28 mouse cellular contexts compared by ENCODE assay signal in the genomic region with DNA sequence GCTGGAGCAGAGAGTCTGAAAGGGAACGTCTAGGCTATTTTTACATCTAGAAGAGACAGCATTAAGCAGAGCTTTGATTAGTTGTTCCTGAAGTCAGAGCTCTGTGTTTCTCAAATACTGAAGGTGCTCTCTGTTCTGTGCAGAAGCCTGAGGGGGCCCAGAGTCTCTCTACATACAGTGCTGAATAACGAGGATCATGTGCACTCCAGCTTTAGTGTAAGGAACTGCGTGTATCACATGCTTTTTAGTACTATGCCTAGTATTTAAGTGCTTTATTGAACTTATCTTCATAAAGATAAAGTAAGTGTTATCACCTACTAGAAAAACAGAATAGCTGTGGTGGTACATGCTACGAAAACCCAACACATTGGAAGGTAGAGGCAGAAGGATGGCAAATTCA.
DNase-seq lines count a peak whose midpoint lies in the region; ATAC-seq and TF ChIP-seq lines count a peak whose summit lies in the region.
"Had no signal": no experiment of that assay in that cellular context is flagged by ENCODE, and none has a peak within 500 bp of the region (broad histone marks: within the 10 kb centered on the region; RNA-seq: fewer than 3 reads in every experiment).

No protein-coding gene starts in this region.

- no peaks in the 10 kb centered on the region for H3K4me1 ChIP-seq in hindbrain, embryonic 14.5 days (replicated peaks; ENCODE audit: control insufficient read depth, insufficient read depth, low read length)
- no peaks in the 10 kb centered on the region for H3K4me1 ChIP-seq in hindbrain, embryonic 10.5 days (replicated peaks)
- no peaks in the 10 kb centered on the region for H3K4me1 ChIP-seq in intestine, embryonic 15.5 days (replicated peaks)
- no peaks in the 10 kb centered on the region for H3K4me1 ChIP-seq in intestine, postnatal 0 days (replicated peaks; ENCODE audit: control insufficient read depth, insufficient read depth, low read length)
- H3K4me1 ChIP-seq in liver, embryonic 11.5 days (replicated peaks; ENCODE audit: control insufficient read depth, insufficient read depth, low read length): no peaks in the 10 kb centered on the region
- H3K4me1 ChIP-seq: embryonic facial prominence, embryonic 13.5 days; embryonic facial prominence, embryonic 15.5 days; forebrain, embryonic 10.5 days; forebrain, embryonic 12.5 days had no signal

- whole genome bisulfite sequencing in hindbrain, embryonic 14.5 days: 82% methylated on average over 4 of the region's 4 CpGs
- WGBS in hindbrain, embryonic 10.5 days: 83% methylated on average over 4 of the region's 4 CpGs
- 42% methylated on average over 4 of the region's 4 CpGs for WGBS in intestine, embryonic 15.5 days
- WGBS in intestine, postnatal 0 days: 37% methylated on average over 4 of the region's 4 CpGs
- WGBS in liver, embryonic 11.5 days: 73% methylated on average over 4 of the region's 4 CpGs

- no peaks in the 10 kb centered on the region for H3K9me3 ChIP-seq in hindbrain, embryonic 14.5 days (ENCODE audit: control insufficient read depth, low read length)
- H3K9me3 ChIP-seq in hindbrain, embryonic 10.5 days: no peaks in the 10 kb centered on the region
- H3K9me3 ChIP-seq in intestine, embryonic 15.5 days: no peaks in the 10 kb centered on the region
- no peaks in the 10 kb centered on the region for H3K9me3 ChIP-seq in intestine, postnatal 0 days (ENCODE audit: control insufficient read depth)
- H3K9me3 ChIP-seq in liver, embryonic 11.5 days (ENCODE audit: control insufficient read depth, low read length): peaks cover 6% of the 10 kb centered on the region; the same call in 1 of the 2 replicates
- H3K9me3 ChIP-seq: embryonic facial prominence, embryonic 13.5 days; embryonic facial prominence, embryonic 15.5 days; forebrain, embryonic 10.5 days; forebrain, embryonic 12.5 days had no signal

- no peak overlapping the region for H3K9ac ChIP-seq in hindbrain, embryonic 14.5 days
- no peak overlapping the region for H3K9ac ChIP-seq in intestine, embryonic 15.5 days
- H3K9ac ChIP-seq in intestine, postnatal 0 days (ENCODE audit: low read depth, low read length): no peak overlapping the region
- no peak overlapping the region for H3K9ac ChIP-seq in liver, embryonic 11.5 days (ENCODE audit: low read depth, low read length)
- H3K9ac ChIP-seq: embryonic facial prominence, embryonic 13.5 days; embryonic facial prominence, embryonic 15.5 days; forebrain, embryonic 12.5 days had no signal

- no peak for TF ChIP-seq CTCF in intestine, postnatal 0 days (IDR thresholded peaks at IDR 0.05; ENCODE audit: low read depth)

- H3K36me3 ChIP-seq in hindbrain, embryonic 14.5 days (replicated peaks; ENCODE audit: control insufficient read depth, insufficient read depth): no peaks in the 10 kb centered on the region
- no peaks in the 10 kb centered on the region for H3K36me3 ChIP-seq in hindbrain, embryonic 10.5 days
- no peaks in the 10 kb centered on the region for H3K36me3 ChIP-seq in intestine, embryonic 15.5 days
- no peaks in the 10 kb centered on the region for H3K36me3 ChIP-seq in intestine, postnatal 0 days (ENCODE audit: control insufficient read depth, insufficient read depth)
- no peaks in the 10 kb centered on the region for H3K36me3 ChIP-seq in liver, embryonic 11.5 days (ENCODE audit: control insufficient read depth, insufficient read depth, low read length)
- H3K36me3 ChIP-seq: embryonic facial prominence, embryonic 13.5 days; embryonic facial prominence, embryonic 15.5 days; forebrain, embryonic 10.5 days; forebrain, embryonic 12.5 days; G1E had no signal

- no peaks in the 10 kb centered on the region for H3K27me3 ChIP-seq in hindbrain, embryonic 14.5 days (ENCODE audit: control insufficient read depth, insufficient read depth, low read length)
- no peaks in the 10 kb centered on the region for H3K27me3 ChIP-seq in hindbrain, embryonic 10.5 days (ENCODE audit: insufficient read depth, poor library complexity, severe bottlenecking)
- no peaks in the 10 kb centered on the region for H3K27me3 ChIP-seq in intestine, embryonic 15.5 days (replicated peaks)
- no peaks in the 10 kb centered on the region for H3K27me3 ChIP-seq in intestine, postnatal 0 days (replicated peaks; ENCODE audit: control insufficient read depth, insufficient read depth, low read length)
- no peaks in the 10 kb centered on the region for H3K27me3 ChIP-seq in liver, embryonic 11.5 days (replicated peaks; ENCODE audit: control insufficient read depth, insufficient read depth, low read length)
- H3K27me3 ChIP-seq: CH12.LX; embryonic facial prominence, embryonic 13.5 days; embryonic facial prominence, embryonic 15.5 days; forebrain, embryonic 12.5 days had no signal

- DNase-seq in hindbrain, embryonic 14.5 days (ENCODE audit: low spot score): peak; percentile 7
- DNase-seq in hindbrain, embryonic 10.5 days (ENCODE audit: low spot score): no peak
- DNase-seq in liver, embryonic 11.5 days (ENCODE audit: low spot score): no peak
- DNase-seq in B cell, adult 2 months: no peak
- DNase-seq: adrenal gland, adult 8-10 months; adrenal gland, postnatal 14 days; adrenal gland, postnatal 36 days; cerebellum, adult 11 months; cerebellum, adult 18-20 months; cerebellum, adult 8-10 months; cerebellum, adult 9-11 months; cerebellum, postnatal 14 days; cerebellum, postnatal 36 days; embryo, embryonic 11 days had no signal

- H3K4me2 ChIP-seq in hindbrain, embryonic 14.5 days (replicated peaks): no peak overlapping the region
- H3K4me2 ChIP-seq in intestine, embryonic 15.5 days (replicated peaks): no peak overlapping the region
- no peak overlapping the region for H3K4me2 ChIP-seq in intestine, postnatal 0 days (replicated peaks; ENCODE audit: low read depth)
- no peak overlapping the region for H3K4me2 ChIP-seq in liver, embryonic 11.5 days
- H3K4me2 ChIP-seq: embryonic facial prominence, embryonic 13.5 days; embryonic facial prominence, embryonic 15.5 days; forebrain, embryonic 12.5 days had no signal

- ATAC-seq in hindbrain, embryonic 14.5 days (ENCODE audit: low FRiP score): no peak
- peak; percentile 87 for ATAC-seq in intestine, embryonic 15.5 days
- ATAC-seq in intestine, postnatal 0 days: 0 out of 2 replicates have a peak, but pooled peaks have one; percentile 33
- ATAC-seq in liver, embryonic 11.5 days (replicated peaks; ENCODE audit: low FRiP score): no peak
- ATAC-seq: activated CD4-positive, CD25-positive, alpha-beta regulatory T cell, adult 4 months; CD4-positive, CD25-positive, alpha-beta regulatory T cell, adult 4 months; forebrain, embryonic 14.5 days; forebrain, embryonic 16.5 days; Patski had no signal

- H3K4me3 ChIP-seq in hindbrain, embryonic 14.5 days (replicated peaks; ENCODE audit: low read length): no peak overlapping the region
- H3K4me3 ChIP-seq in hindbrain, embryonic 10.5 days: no peak overlapping the region
- H3K4me3 ChIP-seq in intestine, embryonic 15.5 days (replicated peaks): no peak overlapping the region
- H3K4me3 ChIP-seq in intestine, postnatal 0 days (ENCODE audit: low read depth, low read length): no peak overlapping the region
- no peak overlapping the region for H3K4me3 ChIP-seq in liver, embryonic 11.5 days (ENCODE audit: low read depth, low read length)
- H3K4me3 ChIP-seq: embryonic facial prominence, embryonic 13.5 days; embryonic facial prominence, embryonic 15.5 days; erythroblast, embryonic 14.5 days; forebrain, embryonic 10.5 days; forebrain, embryonic 12.5 days had no signal

- no peak overlapping the region for H3K27ac ChIP-seq in hindbrain, embryonic 14.5 days
- no peak overlapping the region for H3K27ac ChIP-seq in hindbrain, embryonic 10.5 days
- no peak overlapping the region for H3K27ac ChIP-seq in intestine, embryonic 15.5 days
- H3K27ac ChIP-seq in intestine, postnatal 0 days (ENCODE audit: low read depth, low read length): no peak overlapping the region
- no peak overlapping the region for H3K27ac ChIP-seq in liver, embryonic 11.5 days (ENCODE audit: low read depth, low read length)
- H3K27ac ChIP-seq: embryonic facial prominence, embryonic 13.5 days; embryonic facial prominence, embryonic 15.5 days; forebrain, embryonic 10.5 days; forebrain, embryonic 12.5 days had no signal

Comparison
In these comparisons a context has a peak if more than half of its experiments do, and no peak if none do; other contexts are left out.
1. ATAC-seq: peak in intestine, embryonic 15.5 days (single experiment) and intestine, postnatal 0 days (single experiment); none in hindbrain, embryonic 14.5 days (single experiment) and liver, embryonic 11.5 days (single experiment).